Mouse (Mus musculus) liver, embryonic 16.5 days (tissue): ENCODE data around the gene Sele. TPM values are rescaled to one million over a fixed set of nuclear protein-coding genes. Genes with fewer than 3 reads are reported as not detected.

Experiments
- ATAC-seq: fragments of 200-750 bp; cut with Nextera tagmentation; 2 replicates; pipeline ENCODE4 v1.8.0; 2017; ENCODE audit warnings: low read depth, mild to moderate bottlenecking, moderate number of reproducible peaks, moderate library complexity
- H3K27ac ChIP-seq: fragments of 300-500 bp; sonication (generic); 2 replicates; pipeline ENCODE4 v1.5.1; 2014; ENCODE audit warnings: mild to moderate bottlenecking, low read length
- H3K27me3 ChIP-seq: fragments of 300-500 bp; sonication (generic); 2 replicates; pipeline ENCODE4 v1.6.1; 2014; ENCODE audit warnings: low read depth, low read length, mixed read lengths; ENCODE audit not compliant: control insufficient read depth, insufficient read depth
- H3K36me3 ChIP-seq: fragments of 300-500 bp; sonication (generic); 2 replicates; pipeline ENCODE4 v1.6.1; 2014; ENCODE audit warnings: mild to moderate bottlenecking; ENCODE audit not compliant: control insufficient read depth, insufficient read depth
- H3K4me1 ChIP-seq: fragments of 300-500 bp; sonication (generic); 2 replicates; pipeline ENCODE4 v1.6.1; 2014; ENCODE audit warnings: low read depth, low read length, mixed read lengths; ENCODE audit not compliant: control insufficient read depth
- H3K4me2 ChIP-seq: fragments of 300-500 bp; sonication (generic); 2 replicates; pipeline ENCODE4 v1.6.1; 2014; ENCODE audit warnings: low read depth, low read length, mixed read lengths
- H3K4me3 ChIP-seq: fragments of 300-500 bp; sonication (generic); 2 replicates; pipeline ENCODE4 v1.5.1; 2014; ENCODE audit warnings: low read depth, mild to moderate bottlenecking, low read length
- H3K9ac ChIP-seq: fragments of 300-500 bp; sonication (generic); 2 replicates; pipeline ENCODE4 v1.6.1; 2014; ENCODE audit warnings: low read depth, low read length
- H3K9me3 ChIP-seq: fragments of 300-500 bp; sonication (generic); replicated peaks from 2 replicates; pipeline ENCODE4 v1.6.1; 2016; ENCODE audit warnings: low read length; ENCODE audit not compliant: control insufficient read depth
- WGBS: fragments of 180-500 bp; shearing (Covaris S2); extraction: QIAGEN DNeasy Blood & Tissue Kit; methylation state at CpG from one replicate; pipeline ENCODE4 v1.1.7; 2014; ENCODE audit not compliant: insufficient replicate concordance; 5-methylcytosine and 5-hydroxymethylcytosine counted together
- polyA plus RNA-seq: library from polyadenylated mRNA; unstranded; fragments of >200 nt; fragmentation: Nextera tagmentation; extraction: Ambion mirVana; gene quantifications from 2 replicates; pipeline ENCODE4 v1.2.1, GENCODE M21; 2015

The Sele gene
- polyA plus RNA-seq, 1 experiment from 2014 or later = 0.06 TPM

DNA sequence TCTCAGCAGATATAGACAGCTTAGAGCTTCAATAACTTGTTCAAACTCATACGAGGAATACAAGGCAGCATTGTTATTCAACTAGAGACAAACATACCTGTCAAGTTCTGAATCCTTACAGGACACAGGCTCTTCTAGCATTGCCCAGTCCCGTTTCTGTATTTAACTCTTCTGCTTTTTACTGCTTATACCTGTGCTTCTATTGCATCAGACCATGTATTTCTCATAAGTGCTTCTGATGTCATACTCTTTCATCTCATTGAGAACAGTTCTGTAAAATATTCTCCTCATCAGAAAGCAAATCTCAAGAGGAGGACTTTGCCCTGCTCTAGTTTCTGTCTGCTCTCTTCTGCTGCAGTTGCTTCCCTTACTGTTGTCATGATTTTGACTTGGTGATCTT, 49.9 kb downstream of the Sele start:
- H3K27ac ChIP-seq = no peak overlapping the region
- H3K4me3 ChIP-seq = no peak overlapping the region
- WGBS = 58% methylated on average over 2 of the region's 2 CpGs
- no peaks in the 10 kb centered on the region for H3K27me3 ChIP-seq
- ATAC-seq = no peak
- no peak overlapping the region for H3K4me2 ChIP-seq
- H3K9me3 ChIP-seq = no peaks in the 10 kb centered on the region
- H3K4me1 ChIP-seq = no peaks in the 10 kb centered on the region
- H3K9ac ChIP-seq = no peak overlapping the region
- no peaks in the 10 kb centered on the region for H3K36me3 ChIP-seq

GRCm38 (mm10) chr1:164098372-164098771, 50.3 kb downstream of the Sele start:
- no peaks in the 10 kb centered on the region for H3K4me1 ChIP-seq
- WGBS = 37% methylated on average over 2 of the region's 2 CpGs
- no peak overlapping the region for H3K4me3 ChIP-seq
- H3K9me3 ChIP-seq = no peaks in the 10 kb centered on the region
- H3K4me2 ChIP-seq = no peak overlapping the region
- no peaks in the 10 kb centered on the region for H3K36me3 ChIP-seq
- H3K27ac ChIP-seq = no peak overlapping the region
- no peak overlapping the region for H3K9ac ChIP-seq
- H3K27me3 ChIP-seq = no peaks in the 10 kb centered on the region
- no peak for ATAC-seq

Other genes starting within 250 kb of the Sele start
- gene Scyl3, start 119.1 kb upstream of the Sele start, polyA plus RNA-seq = 8.3 TPM in 2 replicates
- gene BC055324, start 53.4 kb upstream of the Sele start, polyA plus RNA-seq = 7.3 and 7.4 TPM in 2 replicates
- gene Mettl18, start 53.3 kb upstream of the Sele start, polyA plus RNA-seq = 3.1 and 3.3 TPM in 2 replicates
- 11.8 and 13.4 TPM in 2 replicates for gene Sell, start 13.7 kb downstream of the Sele start, polyA plus RNA-seq
- 0.75 and 1.2 TPM in 2 replicates for gene Selp, start 67.0 kb downstream of the Sele start, polyA plus RNA-seq
- gene F5, start 103.6 kb downstream of the Sele start, polyA plus RNA-seq = 15.3 and 19.1 TPM in 2 replicates
- gene Slc19a2, start 200.8 kb downstream of the Sele start, polyA plus RNA-seq = 28.4 and 32.5 TPM in 2 replicates
- 2.1 and 2.6 TPM in 2 replicates for gene Ccdc181, start 227.4 kb downstream of the Sele start, polyA plus RNA-seq